Mouse (Mus musculus) heart, postnatal 25 days (tissue): Measurements from ENCODE around the gene Mrps11. TPM values are rescaled to one million over a fixed set of nuclear protein-coding genes. Genes with fewer than 3 reads are reported as not detected.

Source experiments
- DNase-seq: peaks from one replicate; pipeline ENCODE4 v3.0.0; 2022; ENCODE audit warnings: low spot score
- intact Hi-C: fragments of 180-260 bp; cut with DNase I; formaldehyde crosslinking; loops from one replicate; pipeline ENCODE4 v1.15.1; 2025
- total RNA-seq, 2 experiments: library from RNA; stranded (reverse); gene quantifications; 2 replicates each; pipeline ENCODE4 v1.2.3; 2021

Mrps11 gene
- total RNA-seq, 2 experiments from 2014 or later: 47.3 to 48.0 TPM

DNA sequence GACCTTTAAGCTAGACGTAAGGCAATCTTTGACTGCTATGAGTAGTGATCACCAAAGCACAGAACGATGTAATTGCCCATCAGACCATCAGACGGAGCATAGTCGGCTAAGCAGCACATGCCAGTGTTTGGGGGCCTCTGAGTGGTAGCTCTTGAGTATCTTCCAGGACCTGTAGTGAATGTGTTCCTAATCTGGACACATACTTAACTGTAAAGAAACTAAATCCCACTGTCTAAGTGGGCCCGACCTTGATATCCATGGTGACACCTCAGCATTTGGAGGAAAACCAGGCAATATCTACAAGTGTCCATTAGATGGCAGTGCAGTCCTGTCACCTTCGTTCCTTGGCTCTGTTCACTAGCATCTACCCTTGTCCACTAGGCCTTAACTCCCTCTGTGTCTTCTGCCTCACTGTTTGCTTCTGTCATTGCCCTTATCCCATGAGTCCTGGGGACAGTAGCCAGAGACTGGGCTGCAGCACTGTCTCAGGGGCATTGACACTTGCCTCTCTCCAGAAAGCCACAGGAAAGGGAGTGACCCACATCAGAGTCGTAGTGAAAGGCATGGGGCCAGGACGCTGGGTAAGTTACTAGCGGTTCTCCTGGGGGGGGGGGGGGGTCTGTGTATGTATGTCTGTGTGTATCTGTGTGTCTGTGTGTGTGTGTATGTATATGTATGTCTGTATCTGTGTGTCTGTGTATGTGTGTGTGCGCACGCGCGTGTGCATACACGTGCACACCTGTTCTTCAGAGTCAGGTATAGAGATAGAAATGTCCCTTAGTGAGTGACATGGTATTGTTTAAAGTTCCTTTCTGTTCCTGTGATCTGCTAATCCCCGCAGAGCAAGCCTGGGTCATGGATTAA, 8.7 kb downstream of the Mrps11 start:
- intact Hi-C loops: loop anchor here (1.0 to 10.0 kb wide), 2 partner anchors 99 to 293 kb away; no protein-coding TSS in a partner anchor
- no peak for DNase-seq

DNA sequence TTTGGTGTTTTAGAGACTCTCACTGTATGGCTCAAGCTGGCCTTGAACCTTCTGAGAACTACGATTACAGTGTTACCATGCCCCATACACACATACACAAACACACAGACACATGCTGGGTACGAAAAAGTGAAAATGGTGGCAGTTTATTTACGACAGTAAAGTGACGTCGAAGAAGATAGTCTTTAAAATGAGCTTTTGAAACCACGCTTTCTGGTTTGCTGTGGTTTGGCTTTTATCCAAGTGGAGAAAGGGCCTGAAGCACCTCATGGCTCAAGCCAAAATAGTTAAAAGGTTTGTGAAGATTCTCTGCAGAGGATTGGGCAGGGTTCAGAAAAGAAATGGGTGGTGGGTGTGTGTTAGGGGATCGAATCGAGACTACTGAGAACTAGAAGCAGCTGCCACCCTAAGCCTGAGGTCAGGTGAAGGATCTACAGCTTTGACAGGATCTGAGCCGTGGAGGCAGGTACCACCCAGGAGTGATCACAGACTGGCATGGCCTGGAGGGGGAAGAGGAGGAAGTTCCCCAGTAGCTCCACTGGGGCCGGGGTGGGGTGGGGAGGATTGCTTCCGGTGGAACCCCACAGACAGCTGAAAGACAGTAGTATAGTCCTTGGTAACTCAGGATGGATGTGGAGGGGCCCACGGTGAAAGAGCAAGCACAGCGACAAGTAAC, 11.1 kb downstream of the Mrps11 start:
- no peak for DNase-seq
- intact Hi-C loops: loop anchor here (2.0 to 10.0 kb wide), 2 partner anchors 53 to 291 kb away; partner anchors contain the start of gene Det1

DNA sequence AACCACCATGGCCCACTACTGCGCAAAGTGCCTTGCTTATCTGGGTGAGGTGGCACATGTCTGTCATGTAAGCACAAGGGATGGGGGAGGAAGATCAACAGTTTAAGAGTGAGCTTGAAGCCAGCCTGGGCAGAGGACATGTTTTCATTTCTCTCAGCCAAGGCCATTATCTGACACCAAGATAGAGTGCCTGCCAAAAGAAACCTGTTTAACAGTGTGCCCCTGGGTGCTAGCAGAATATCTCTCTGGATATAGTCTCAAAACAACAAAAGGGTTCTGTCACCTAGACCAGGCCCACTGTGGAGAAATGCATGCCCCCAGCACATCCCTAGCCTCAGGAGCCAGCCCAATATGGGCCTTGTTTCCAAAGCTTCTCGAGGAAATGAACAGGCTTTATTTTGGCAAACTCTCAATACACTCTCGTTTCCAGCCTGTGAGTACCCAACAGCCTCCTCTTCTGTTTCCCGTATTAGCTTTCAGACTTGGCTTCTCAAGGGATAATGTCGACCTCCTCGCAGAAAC, 11.7 kb downstream of the Mrps11 start:
- no peak for DNase-seq
- intact Hi-C loops: loop anchor here (2.0 to 10.0 kb wide), 2 partner anchors 52 to 290 kb away; partner anchors contain the start of gene Det1

DNA sequence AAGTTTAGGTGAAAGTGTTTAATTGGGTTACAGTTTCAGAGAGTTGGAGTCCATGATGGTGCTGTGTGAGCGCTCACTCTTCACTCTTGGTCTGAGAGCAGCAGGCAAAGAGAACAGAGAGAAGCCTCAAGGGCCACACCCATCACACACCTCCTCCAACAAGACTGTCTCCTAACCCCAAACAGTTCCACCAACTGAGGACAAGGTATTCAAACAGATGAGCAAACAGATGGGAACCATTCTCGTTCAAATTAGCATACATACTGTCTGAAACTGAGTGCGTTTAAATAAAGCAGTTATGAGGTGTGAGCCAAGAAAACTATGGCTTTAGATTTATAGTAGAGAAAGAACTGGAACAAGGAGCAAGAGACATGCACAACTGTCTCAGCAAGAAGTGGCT, 13.7 kb downstream of the Mrps11 start:
- DNase-seq: no peak
- intact Hi-C loops: loop anchor here (10.0 kb wide), 1 partner anchor 288 kb away; no protein-coding TSS in a partner anchor

DNA sequence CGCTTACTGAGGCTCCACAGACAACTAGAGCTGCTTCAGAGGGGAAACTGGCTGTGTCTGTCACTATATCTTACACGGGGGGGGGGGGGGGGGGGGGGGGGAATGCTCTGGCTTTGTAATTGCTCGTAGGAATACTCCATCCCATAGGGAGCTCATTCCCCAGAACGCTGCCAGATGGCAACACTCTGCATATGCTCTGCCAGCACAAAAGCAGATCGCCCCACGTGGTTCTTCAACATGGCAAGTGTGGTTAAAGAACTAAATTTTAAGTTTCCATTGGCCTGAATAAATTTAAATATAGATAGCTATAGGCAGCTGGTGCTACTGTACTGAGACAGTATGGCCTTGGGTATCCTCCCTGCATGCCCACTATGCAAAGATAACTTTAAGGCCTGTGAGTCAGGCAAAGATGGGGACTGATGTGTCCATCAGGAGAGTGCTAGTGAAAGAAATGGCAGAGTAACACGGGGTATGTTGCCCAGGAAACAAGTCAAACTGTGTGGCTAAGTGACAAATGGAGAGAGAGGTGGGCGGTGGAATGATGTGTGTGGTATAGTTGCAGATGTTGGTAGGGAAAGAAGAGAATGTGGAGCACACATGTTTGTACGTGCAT, 15.0 kb downstream of the Mrps11 start:
- no peak for DNase-seq
- intact Hi-C loops: loop anchor here (10.0 kb wide), 1 partner anchor 287 kb away; no protein-coding TSS in a partner anchor

DNA sequence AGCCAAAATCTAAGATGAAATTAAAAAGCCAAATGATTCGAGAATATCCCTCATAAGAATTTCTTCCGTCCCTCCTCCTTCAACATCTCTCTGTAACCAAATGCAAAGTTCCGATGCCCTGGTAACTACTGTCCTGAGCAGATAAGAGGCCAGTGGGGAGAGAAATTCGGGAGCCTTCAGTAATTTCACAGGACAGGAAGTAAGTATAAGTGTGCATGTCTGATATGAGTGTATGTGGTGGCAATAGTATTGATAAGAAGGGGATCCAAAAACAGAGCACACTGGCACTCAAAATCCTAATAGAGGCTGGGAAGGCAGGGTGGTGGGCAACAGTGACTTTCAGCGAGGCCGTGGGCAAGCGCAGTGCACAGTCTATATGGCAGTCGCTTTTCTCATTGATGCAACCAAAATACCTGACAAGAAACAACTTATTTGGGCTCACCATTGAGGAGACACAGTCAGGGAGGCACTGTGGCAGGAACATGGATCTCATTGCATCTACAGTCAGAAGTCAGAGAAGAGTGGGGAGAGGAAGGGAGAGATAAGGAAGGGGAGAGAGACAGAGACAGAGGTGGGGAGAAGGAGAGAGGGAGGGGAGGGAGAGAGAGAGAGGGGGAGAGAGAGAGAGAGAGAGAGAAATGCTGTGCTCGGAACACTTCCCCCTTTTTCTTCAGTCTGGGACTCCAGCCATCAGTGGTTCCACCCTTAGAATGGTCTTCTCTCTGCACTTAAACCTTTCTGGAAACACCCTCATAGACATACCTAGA, 17.0 kb downstream of the Mrps11 start:
- intact Hi-C loops: loop anchor here (10.0 kb wide), 1 partner anchor 285 kb away; no protein-coding TSS in a partner anchor
- DNase-seq: no peak

DNA sequence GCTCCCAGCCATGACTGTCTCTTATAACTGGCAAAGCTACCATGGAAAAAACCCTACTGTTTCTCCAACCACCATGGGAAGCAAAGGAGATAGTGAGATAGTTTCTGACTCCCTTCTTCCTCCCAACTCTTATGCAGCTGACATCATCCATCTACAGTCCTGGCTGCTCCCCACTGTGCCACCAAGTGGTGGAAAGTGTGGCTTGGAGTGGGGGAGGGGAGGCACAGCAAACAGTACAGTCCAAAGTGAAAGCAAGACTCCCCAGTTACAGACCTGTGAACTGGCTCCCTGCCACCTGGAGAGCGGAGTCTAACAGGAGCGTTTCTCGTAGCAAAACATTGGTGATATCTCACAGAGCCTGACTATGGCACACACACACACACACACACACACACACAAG, 20.9 kb downstream of the Mrps11 start:
- intact Hi-C loops: no loop called here

DNA sequence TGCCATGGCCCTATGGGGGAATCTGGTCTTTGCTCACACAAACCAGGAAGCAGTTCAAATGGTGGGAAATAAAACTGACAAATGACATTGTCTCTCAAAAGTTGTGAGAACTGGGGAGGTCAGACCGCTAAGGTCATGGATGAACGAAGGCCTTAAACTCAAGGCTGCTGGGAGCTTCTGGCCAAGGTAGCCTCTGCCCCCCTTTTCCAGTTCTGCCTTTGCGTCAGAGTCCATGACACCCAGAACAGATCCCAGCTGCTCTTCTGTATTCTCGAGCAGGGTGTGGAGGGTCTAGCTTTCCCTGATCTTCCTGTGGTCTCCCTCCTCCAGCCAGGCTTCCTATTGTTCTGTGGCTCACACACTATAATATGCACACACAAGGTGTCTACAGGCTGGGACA, 24.3 kb downstream of the Mrps11 start:
- intact Hi-C loops: no loop called here
- DNase-seq: no peak

More for the DNA sequence above, 20.9 kb downstream of the Mrps11 start:
- DNase-seq: no peak

DNA sequence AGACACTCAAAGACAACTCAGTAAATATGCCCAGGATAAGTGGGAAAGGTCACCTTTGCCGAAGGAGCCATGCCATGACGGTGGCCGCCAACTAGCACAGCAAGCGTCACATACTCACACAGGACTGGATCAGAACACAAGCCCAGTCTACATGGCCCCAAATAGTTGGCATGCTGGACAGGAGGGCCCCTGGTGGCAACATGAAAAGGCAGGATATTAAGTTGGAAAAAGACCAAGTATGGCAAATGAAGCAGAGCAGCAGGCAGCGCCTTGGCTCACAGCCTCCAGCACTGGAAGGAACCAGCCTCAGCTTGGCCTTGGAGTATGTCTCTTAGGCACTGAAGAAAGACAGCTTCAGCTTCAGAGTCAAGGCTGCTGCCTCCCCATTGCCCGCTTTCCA, 30.9 kb downstream of the Mrps11 start:
- DNase-seq: no peak
- intact Hi-C loops: no loop called here

DNA sequence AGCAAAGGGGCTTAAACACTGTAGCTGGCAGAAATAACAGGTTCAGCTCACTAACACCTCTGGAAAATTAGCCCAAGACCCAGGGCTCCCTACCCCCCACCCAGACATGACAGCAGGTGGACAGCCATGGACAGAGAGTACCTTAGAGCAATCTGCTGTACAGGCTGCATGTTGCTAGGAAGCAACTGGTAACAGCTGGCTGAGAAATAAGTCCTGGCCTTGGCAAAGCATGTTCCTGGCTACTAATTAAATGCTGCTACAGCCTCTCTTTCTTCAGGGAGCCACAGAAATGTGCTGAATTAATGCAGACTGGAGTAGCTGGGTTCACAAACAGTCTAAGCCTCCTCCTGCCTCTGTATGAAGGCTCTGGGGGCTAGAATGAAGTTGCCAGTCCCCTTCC, 31.8 kb downstream of the Mrps11 start:
- intact Hi-C loops: no loop called here
- no peak for DNase-seq

DNA sequence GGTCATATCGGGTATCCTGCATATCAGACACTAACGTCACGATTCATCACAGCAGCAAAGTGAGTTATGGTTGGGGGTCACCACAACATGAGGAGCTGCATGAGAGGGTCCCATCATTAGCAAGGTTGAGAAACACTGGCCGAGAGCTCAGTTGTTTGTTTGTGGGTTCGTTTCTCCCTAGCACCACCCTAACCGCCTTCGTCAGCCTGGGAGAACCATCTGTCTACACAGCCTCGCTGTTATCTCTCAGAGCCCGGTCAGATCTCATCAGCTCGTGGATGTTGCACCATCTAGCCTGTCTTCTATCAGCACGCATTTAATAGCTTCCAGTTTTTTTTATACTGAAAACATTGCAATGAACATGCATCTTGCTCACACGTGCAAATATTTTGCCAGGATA, 35.4 kb downstream of the Mrps11 start:
- intact Hi-C loops: no loop called here
- no peak for DNase-seq

DNA sequence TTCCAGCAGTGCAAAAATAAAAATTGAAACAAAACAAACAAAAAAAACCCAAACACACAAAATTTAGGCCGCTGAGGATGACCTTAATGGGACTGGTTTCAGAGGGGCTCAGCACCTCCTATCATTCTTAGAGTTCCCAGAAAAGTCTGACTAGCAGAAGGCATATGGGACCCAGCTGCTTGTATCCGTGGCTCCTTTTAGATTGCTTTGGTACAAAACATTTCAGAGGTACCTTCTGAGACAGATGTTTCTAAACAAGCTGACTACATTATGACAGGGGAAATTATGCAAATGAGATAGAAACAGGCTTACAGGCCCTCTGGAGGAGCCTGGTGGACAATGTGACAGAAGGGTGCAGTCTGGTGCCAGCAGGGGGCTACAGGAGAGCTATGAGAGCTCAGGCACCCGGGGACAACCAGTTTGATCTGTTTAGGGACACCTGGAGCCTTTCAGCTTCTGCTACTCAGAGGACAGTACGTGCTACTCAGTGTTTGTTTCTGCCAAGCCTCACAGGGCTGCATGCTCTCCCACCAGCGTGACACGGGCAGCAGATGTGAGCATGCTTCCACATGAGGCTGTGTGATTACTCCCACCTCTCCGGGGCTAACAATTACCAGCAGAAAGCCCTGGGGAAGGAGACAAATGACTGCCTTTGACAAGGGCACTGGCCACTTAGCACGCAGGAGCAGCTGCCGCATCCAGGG, 43.9 kb downstream of the Mrps11 start:
- intact Hi-C loops: no loop called here
- DNase-seq: no peak

DNA sequence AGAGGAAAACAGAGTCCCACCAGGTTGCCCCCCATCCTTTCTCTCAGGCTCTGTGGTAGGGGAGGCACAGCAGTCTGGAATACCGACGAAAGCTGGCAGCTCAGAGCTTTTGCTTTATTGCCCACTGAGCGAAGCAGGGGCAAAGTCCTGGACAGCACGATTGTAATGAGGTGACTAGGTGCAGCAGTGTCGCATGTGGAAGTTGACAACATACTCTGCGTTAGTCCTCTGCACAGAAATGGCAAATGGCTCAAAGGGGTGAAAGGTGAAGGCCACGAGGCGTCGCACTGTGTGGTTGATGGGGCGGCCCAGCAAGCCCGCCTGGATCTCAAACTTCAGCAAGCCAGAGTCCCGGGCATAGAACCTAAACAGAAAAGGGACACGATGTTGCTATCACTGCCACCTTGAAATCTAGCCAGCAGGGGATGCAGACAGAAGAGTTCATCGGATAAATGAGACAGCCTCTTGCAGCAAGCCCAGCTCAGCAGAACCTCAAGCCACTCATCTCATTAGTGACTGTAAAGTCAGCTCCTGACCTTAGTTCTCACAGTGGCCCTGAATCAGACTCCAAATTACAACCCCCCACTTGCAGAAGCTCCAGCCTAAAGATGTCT, 44.9 kb downstream of the Mrps11 start:
- intact Hi-C loops: no loop called here

DNA sequence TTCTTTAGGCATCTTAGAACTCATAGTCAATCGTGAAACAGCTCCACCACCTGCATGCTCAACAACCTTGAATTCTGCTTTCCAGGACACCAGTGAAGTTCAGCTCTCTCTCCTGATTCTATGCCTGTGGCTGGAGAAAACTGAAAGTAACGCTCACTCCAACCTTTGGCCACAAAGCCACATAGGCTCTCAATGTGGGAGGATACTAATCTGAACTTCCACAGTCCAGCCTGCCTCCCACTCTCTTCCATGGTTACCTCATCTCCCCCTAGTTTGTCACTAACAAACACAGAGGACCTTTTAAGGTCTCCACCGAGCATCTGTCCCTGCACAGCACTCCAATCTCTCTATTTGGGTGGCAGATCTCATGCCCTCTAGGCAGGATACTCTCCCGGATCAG, 52.7 kb downstream of the Mrps11 start:
- DNase-seq: no peak
- intact Hi-C loops: no loop called here

More for the DNA sequence above, 44.9 kb downstream of the Mrps11 start:
- DNase-seq: no peak

DNA sequence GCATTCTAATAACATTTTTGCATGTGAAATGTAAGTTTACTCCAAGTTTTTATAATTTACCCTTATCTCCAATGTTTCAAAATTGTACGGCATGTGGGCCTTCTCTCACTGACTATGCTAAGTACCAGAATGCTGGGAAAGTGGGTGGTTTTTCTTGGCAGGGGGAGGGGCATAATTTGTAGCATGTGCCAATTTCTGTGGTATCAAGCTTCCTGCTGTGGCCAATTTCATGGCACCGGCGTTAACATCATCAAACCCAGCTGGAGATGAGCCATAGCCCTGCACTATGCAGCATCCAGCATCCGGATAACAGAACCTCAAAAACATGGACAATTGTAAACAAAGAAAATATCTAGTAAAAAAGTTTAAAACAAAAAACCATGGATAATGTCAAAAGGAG, 54.3 kb downstream of the Mrps11 start:
- no peak for DNase-seq
- intact Hi-C loops: no loop called here

DNA sequence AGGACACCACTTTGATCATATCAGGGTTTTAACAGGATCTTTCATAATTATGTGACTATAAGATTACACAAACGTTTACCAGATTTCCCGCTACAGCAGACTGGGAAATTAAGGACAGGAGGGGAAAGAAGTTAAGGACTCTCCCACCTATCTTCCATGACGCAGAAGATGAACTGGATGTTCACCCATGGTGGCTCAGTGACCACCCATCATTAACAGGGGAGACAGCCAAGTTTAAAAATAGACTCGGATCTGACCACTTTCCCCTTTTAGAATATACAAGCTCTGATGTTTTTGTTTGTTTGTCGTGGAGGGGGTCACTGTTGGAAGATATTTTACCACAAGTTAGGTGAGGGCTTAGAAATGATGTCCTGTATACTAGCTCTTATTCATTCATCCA, 58.7 kb downstream of the Mrps11 start:
- intact Hi-C loops: no loop called here
- no peak for DNase-seq
